Mouse (Mus musculus): ENCODE results near the gene Abhd17c. TPM values are rescaled to one million over a fixed set of nuclear protein-coding genes. Genes with fewer than 3 reads are reported as not detected.

The Abhd17c gene
- total and polyA plus RNA-seq, 3 experiments = 35.3 to 44.0 (median 40.4) TPM

DNA sequence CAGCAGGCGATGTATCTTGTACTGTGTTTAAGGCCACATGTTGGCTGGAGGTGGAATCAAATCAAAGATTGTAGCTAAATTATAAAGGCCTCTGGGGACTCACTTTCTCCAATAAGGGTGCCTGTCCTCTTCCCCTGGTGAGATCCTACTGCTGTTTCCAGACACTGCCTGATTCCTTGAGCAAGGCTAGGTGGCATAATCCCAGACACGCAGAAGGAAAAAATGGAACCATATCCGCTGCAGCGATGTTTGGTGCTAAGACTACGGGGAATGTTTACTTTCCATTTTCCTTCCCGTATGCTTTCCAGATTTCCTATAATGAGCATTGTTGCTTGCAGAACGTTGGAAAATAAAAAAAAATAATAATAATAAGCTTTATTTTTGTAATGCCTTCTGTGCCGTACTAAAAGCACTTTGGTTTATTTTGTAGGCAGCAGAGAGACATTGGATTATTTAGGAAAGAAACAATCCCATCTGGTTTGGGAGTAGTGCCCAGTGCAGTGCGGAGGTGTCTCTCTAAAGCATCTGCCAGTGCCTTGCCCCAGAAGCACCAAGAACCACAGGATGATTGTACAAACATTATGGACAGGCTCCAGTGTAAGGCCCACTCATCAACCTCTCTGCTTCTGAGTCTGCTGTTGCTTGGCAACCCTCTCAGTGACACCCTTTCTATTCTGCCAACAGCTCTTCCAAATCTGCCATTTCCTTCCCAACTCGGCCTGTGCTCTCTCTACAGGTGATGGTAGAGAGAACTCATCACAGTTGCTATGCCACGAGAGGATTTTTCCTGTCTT lies 23.2 kb upstream of the Abhd17c start:
- Histone ChIP-seq H3K4me3 (replicated peaks in 1 of 3; ENCODE audit: low read depth in 2 of 3, low read length in 2 of 3, poor library complexity in 1 of 3) (no peak overlapping the region), H3K79me2 (replicated peaks; ENCODE audit: control insufficient read depth, extremely low read depth, insufficient read depth, poor library complexity, severe bottlenecking) (no peaks in the 10 kb centered on the region), H3K9me3 (replicated peaks; ENCODE audit: low read length) (no peaks in the 10 kb centered on the region), H3K4me2 (ENCODE audit: insufficient read depth, low read depth, poor library complexity, severe bottlenecking) (no peak overlapping the region), H3K9ac (ENCODE audit: insufficient read depth, low read depth) (no peak overlapping the region), H3K36me3 (replicated peaks in 1 of 2; ENCODE audit: control insufficient read depth in 1 of 2, insufficient read depth in 1 of 2, low read length in 1 of 2) (no peaks in the 10 kb centered on the region), H3K27ac (ENCODE audit: insufficient read depth, low read depth) (no peak overlapping the region), H3K27me3 (replicated peaks) (no peaks in the 10 kb centered on the region), H3K4me1 (ENCODE audit: control insufficient read depth in 1 of 2, insufficient read depth in 2 of 2) (peaks cover 5 to 21% of the 10 kb centered on the region in 2 experiments; a peak in 2 of 4 replicates)
- in situ Hi-C loops (cut with MboI; ENCODE audit: low pct_ligation_motif_present, low pct_unique_long_range_greater_than_20kb, low sequenced_read_pairs) = loop anchor here (25.0 kb wide), 1 partner anchor 87 kb away; no protein-coding TSS in a partner anchor
- DNase-seq (ENCODE audit: extremely low read depth) = no peak
- TF ChIP-seq ETS1 (conservative IDR thresholded peaks at IDR 0.05; ENCODE audit: low read depth, low read length) = no peak
- TF ChIP-seq E2F4 (IDR thresholded peaks at IDR 0.05; ENCODE audit: insufficient replicate concordance, low read depth, low read length) = no peak
- no peak for TF ChIP-seq TCF12 (IDR thresholded peaks at IDR 0.05; ENCODE audit: low read depth, low read length)
- no peak for TF ChIP-seq ZMIZ1 (IDR thresholded peaks at IDR 0.05; ENCODE audit: low read depth, low read length)
- TF ChIP-seq ZKSCAN1 (IDR thresholded peaks at IDR 0.05; ENCODE audit: borderline replicate concordance, low read depth, low read length) = no peak
- TF ChIP-seq NRF1 (IDR thresholded peaks at IDR 0.05; ENCODE audit: low read depth, low read length) = no peak
- TF ChIP-seq RAD21 (IDR thresholded peaks at IDR 0.05; ENCODE audit: low read depth, low read length) = no peak
- TF ChIP-seq ZC3H11A (IDR thresholded peaks at IDR 0.05; ENCODE audit: low read depth, low read length) = no peak
- TF ChIP-seq MAZ (IDR thresholded peaks at IDR 0.05; ENCODE audit: low read depth, low read length) = no peak
- no peak for TF ChIP-seq MYC (IDR thresholded peaks at IDR 0.05; ENCODE audit: low read depth, low read length)
- no peak for TF ChIP-seq CHD1 (IDR thresholded peaks at IDR 0.05; ENCODE audit: low read depth, low read length)
- no peak for TF ChIP-seq HCFC1 (IDR thresholded peaks at IDR 0.05; ENCODE audit: low read depth, low read length)
- TF ChIP-seq MAFK (IDR thresholded peaks at IDR 0.05; ENCODE audit: insufficient replicate concordance, low read length) = no peak
- dilution Hi-C loops (cut with MboI; ENCODE audit: extremely low pct_ligation_motif_present, extremely low pct_unique_long_range_greater_than_20kb, low sequenced_read_pairs) = no loop called here

DNA sequence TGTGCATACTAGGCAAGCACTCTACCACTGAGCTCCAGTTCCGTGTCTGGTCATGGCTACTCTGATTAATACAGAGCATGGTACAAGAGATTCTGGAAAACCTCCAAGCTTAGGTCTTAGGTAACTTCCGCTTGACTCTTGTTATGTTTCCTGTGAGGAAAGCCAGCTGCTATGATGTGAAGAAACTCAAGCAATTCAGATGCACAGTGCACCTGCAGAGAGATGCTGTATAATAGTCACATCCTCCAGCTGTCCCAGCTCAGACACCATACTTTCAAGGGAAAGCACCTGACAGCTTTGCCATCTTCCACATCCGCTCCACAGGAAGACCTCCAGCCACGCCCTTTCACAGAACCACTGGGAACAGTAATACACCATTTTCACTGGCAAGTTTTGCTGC lies 21.7 kb upstream of the Abhd17c start:
- TF ChIP-seq CHD2 (IDR thresholded peaks at IDR 0.05; ENCODE audit: low read length) = no peak
- TF ChIP-seq TCF12 (IDR thresholded peaks at IDR 0.05; ENCODE audit: low read depth, low read length) = 0 out of 2 replicates have a peak, but pooled peaks have one; percentile 46
- TF ChIP-seq HCFC1 (IDR thresholded peaks at IDR 0.05; ENCODE audit: low read depth, low read length) = peak; percentile 43; the same call in 1 of the 2 replicates
- peak; percentile 45; the same call in 1 of the 2 replicates for TF ChIP-seq EP300 (IDR thresholded peaks at IDR 0.05; ENCODE audit: low read length)
- TF ChIP-seq ETS1 (conservative IDR thresholded peaks at IDR 0.05; ENCODE audit: low read depth, low read length) = peak; percentile 53
- TF ChIP-seq RAD21 (IDR thresholded peaks at IDR 0.05; ENCODE audit: low read depth, low read length) = no peak; the same call in 1 of the 2 replicates
- TF ChIP-seq ELF1 (IDR thresholded peaks at IDR 0.05; ENCODE audit: low read depth, low read length) = peak; percentile 18; the same call in 1 of the 2 replicates
- TF ChIP-seq SMC3 (IDR thresholded peaks at IDR 0.05; ENCODE audit: low read depth, low read length) = no peak
- TF ChIP-seq BHLHE40 (IDR thresholded peaks at IDR 0.05; ENCODE audit: low read depth, low read length) = 0 out of 2 replicates have a peak, but pooled peaks have one; percentile 19
- TF ChIP-seq NELFE (IDR thresholded peaks at IDR 0.05; ENCODE audit: low read depth, low read length) = no peak
- peak; percentile 55 for DNase-seq (ENCODE audit: extremely low read depth)
- H3K4me2 ChIP-seq (ENCODE audit: insufficient read depth, low read depth, poor library complexity, severe bottlenecking) = no peak overlapping the region
- no peak overlapping the region for H3K4me3 ChIP-seq (replicated peaks in 1 of 3; ENCODE audit: low read depth in 2 of 3, low read length in 2 of 3, poor library complexity in 1 of 3)
- no peaks in the 10 kb centered on the region for H3K27me3 ChIP-seq (replicated peaks)
- in situ Hi-C loops (cut with MboI; ENCODE audit: low pct_ligation_motif_present, low pct_unique_long_range_greater_than_20kb, low sequenced_read_pairs) (loop anchor here (25.0 kb wide), 1 partner anchor 89 kb away; no protein-coding TSS in a partner anchor), dilution Hi-C loops (cut with MboI; ENCODE audit: extremely low pct_ligation_motif_present, extremely low pct_unique_long_range_greater_than_20kb, low sequenced_read_pairs) (no loop called here)
- H3K9ac ChIP-seq (ENCODE audit: insufficient read depth, low read depth) = no peak overlapping the region
- no peaks in the 10 kb centered on the region for H3K36me3 ChIP-seq (replicated peaks in 1 of 2; ENCODE audit: control insufficient read depth in 1 of 2, insufficient read depth in 1 of 2, low read length in 1 of 2)
- no peaks in the 10 kb centered on the region for H3K9me3 ChIP-seq (replicated peaks; ENCODE audit: low read length)
- H3K79me2 ChIP-seq (replicated peaks; ENCODE audit: control insufficient read depth, extremely low read depth, insufficient read depth, poor library complexity, severe bottlenecking) = no peaks in the 10 kb centered on the region
- H3K27ac ChIP-seq (ENCODE audit: insufficient read depth, low read depth) = no peak overlapping the region
- peaks cover 5 to 27% of the 10 kb centered on the region in 2 experiments; a peak in 2 of 4 replicates for H3K4me1 ChIP-seq (ENCODE audit: control insufficient read depth in 1 of 2, insufficient read depth in 2 of 2)
